Mouse (Mus musculus): ENCODE results near the gene Qrsl1. TPM values are rescaled to one million over a fixed set of nuclear protein-coding genes. Genes with fewer than 3 reads are reported as not detected.

Qrsl1 gene
- polyA plus RNA-seq, 1 experiment, result 11.6 TPM

DNA sequence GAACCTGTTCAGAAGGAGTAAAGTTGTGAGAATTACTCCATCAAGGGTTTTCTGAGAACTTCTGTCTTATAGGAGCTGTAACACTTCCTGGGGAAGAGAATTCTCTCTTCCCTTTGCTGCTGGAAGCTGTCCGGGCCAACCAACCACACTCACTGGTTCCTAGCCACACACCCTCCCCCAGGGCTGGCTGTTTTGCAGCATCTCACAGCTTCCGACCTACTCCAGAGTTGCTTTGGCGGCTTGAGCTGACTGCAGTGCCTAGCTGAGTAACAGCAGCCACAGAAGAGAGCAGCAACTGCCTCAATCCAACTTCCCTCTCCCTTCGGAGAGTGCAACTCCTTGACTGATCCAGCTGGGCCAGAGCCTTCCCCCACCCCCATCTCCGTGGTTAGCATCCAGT is 68.7 kb downstream of the Qrsl1 start:
- Histone ChIP-seq H3K4me3 (ENCODE audit: insufficient read depth, low read length) (no peak overlapping the region), H3K4me1 (ENCODE audit: control insufficient read depth, insufficient read depth, low read length) (no peaks in the 10 kb centered on the region), H3K27ac (ENCODE audit: insufficient read depth, low read length) (no peak overlapping the region)
- no peak for TF ChIP-seq POLR2A (IDR thresholded peaks at IDR 0.05; ENCODE audit: low read depth, low read length)
- TF ChIP-seq CTCF (IDR thresholded peaks at IDR 0.05; ENCODE audit: borderline replicate concordance, insufficient read depth, low read length), result no peak

DNA sequence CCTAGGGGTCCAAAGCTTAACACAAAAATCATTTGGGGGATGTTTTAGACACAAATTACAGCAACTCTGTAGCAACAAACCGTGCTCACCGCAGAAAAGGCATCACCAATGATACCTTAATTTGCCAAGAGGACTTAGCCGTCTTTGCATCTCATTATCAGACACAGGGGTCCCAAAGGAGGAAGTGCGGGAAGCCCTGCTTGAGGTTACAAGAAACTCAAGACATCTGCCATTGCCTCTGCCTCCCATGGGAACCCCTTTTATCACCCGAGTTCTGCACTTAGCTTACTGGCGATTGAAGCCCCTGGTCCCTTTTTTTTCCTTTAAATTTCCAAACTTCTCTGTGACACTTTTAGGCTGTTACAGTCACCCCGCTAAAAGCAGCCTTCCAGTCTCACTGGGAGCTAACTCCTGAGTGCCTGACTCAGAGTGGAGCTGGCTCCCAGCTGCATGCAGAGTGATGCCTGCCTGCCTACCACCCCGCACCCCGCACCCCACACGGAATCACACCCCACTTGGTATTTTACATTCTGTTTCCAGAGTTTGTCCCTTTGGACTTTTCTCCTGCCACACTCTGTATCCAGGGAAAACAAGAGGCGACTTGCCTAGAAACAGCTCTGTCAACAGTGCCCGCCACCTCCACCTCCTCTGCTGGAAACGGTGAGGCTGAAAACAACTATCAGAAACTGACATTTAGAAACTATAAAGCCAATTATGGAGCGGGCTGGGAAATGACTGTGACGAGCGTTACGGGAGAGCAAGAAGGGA is 71.1 kb downstream of the Qrsl1 start:
- no peak overlapping the region for H3K4me3 ChIP-seq (ENCODE audit: insufficient read depth, low read length)
- no peak overlapping the region for H3K27ac ChIP-seq (ENCODE audit: insufficient read depth, low read length)
- TF ChIP-seq CTCF (IDR thresholded peaks at IDR 0.05; ENCODE audit: borderline replicate concordance, insufficient read depth, low read length), result no peak
- TF ChIP-seq POLR2A (IDR thresholded peaks at IDR 0.05; ENCODE audit: low read depth, low read length), result no peak
- H3K4me1 ChIP-seq (ENCODE audit: control insufficient read depth, insufficient read depth, low read length), result no peaks in the 10 kb centered on the region

DNA sequence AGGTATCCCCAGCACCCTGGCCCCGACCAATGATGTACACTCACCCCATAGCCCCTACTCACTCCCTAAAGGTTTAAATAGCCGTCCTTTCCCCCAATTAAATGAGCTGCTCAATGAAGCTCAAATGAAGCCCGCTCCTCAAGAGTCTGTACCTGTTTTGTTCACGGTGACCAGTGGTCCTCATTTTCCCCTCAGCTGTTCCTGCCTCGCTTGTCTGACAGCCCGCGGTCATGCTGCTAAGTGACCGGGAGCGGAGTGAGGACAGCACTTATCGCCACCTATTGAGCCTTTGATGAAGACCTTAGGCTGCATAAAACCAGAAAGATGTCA is 72.9 kb downstream of the Qrsl1 start:
- TF ChIP-seq CTCF (IDR thresholded peaks at IDR 0.05; ENCODE audit: borderline replicate concordance, insufficient read depth, low read length), result no peak
- TF ChIP-seq POLR2A (IDR thresholded peaks at IDR 0.05; ENCODE audit: low read depth, low read length), result no peak
- Histone ChIP-seq H3K4me1 (ENCODE audit: control insufficient read depth, insufficient read depth, low read length) (no peaks in the 10 kb centered on the region), H3K4me3 (ENCODE audit: insufficient read depth, low read length) (no peak overlapping the region), H3K27ac (ENCODE audit: insufficient read depth, low read length) (no peak overlapping the region)

DNA sequence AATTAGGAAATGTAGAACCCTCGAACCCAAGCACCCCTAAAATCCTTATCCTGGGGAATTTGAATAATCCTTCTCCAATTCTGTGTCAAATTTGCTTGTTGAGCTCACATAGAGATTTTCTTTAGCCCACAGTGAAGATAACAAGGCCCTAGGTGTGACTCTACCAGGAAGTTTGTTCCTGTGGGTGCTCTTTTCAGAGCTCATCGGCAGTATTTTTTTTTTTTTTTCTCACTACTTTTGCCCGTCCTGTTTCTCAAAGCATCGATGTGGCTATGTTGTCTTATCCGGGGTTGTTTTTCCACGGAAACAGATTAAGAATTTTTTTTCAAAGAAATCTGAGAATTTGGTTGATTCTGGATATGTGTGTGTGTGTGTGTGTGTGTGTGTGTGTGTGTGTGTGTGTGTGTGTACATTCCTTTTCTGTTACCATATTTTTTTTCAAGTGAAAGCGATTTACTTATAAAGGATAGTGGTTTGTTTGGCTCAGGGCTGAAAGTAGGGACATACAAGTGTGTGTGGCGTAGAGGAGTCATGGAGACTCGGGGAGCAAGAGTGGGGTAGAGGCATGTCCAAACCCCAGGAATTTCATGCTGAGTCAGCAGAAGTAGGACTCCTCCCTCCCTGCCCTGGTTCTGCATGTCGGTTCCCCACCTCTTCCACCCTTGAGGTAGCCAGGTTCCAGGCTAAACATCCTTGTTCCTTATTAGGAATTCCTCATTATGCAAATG is 73.4 kb downstream of the Qrsl1 start:
- no peak overlapping the region for H3K27ac ChIP-seq (ENCODE audit: insufficient read depth, low read length)
- TF ChIP-seq CTCF (IDR thresholded peaks at IDR 0.05; ENCODE audit: borderline replicate concordance, insufficient read depth, low read length) (no peak), POLR2A (IDR thresholded peaks at IDR 0.05; ENCODE audit: low read depth, low read length) (no peak)
- no peak overlapping the region for H3K4me3 ChIP-seq (ENCODE audit: insufficient read depth, low read length)
- no peaks in the 10 kb centered on the region for H3K4me1 ChIP-seq (ENCODE audit: control insufficient read depth, insufficient read depth, low read length)

DNA sequence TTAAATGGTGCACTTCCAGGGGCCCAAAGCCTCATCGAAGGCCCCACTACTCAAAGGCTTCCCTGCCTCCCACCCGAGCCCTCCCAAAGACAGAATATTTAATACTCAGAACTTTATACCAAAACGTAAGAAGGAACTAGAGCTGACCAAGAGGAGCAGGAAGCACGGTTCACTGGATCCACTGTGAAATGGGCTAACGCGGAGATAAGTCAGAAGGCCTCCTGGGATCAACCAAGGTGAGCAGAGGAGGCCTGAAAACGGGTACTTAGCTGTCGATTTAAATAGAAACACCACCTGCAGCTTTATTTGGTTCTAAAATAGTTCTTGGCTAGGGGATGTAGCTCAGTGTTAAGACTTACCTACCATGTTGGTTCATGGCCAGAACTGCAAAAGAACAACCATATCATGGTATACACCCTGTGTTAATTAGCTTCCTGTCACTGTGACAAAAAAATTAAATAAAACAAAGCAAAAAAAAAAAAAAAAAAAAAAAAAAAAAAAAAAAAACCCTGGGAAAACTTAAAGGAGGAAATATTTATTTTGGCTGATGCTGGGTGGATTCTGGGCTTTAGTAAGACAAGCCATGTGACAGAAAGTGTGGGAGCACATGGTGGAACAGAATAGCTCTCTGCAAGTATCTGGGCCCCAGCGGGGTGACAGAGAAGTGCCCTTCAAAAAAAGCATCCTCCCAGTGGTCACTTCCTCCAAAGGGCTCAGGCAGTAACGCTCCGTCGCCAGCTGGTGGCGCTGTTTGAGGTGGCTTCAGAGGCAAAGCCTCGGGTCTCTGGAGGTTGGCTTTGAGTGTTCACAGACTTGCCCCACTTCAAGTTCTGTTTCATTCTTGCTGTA is 74.5 kb downstream of the Qrsl1 start:
- Histone ChIP-seq H3K4me1 (ENCODE audit: control insufficient read depth, insufficient read depth, low read length) (no peaks in the 10 kb centered on the region), H3K4me3 (ENCODE audit: insufficient read depth, low read length) (no peak overlapping the region), H3K27ac (ENCODE audit: insufficient read depth, low read length) (no peak overlapping the region)
- TF ChIP-seq POLR2A (IDR thresholded peaks at IDR 0.05; ENCODE audit: low read depth, low read length) (no peak), CTCF (IDR thresholded peaks at IDR 0.05; ENCODE audit: borderline replicate concordance, insufficient read depth, low read length) (no peak)

DNA sequence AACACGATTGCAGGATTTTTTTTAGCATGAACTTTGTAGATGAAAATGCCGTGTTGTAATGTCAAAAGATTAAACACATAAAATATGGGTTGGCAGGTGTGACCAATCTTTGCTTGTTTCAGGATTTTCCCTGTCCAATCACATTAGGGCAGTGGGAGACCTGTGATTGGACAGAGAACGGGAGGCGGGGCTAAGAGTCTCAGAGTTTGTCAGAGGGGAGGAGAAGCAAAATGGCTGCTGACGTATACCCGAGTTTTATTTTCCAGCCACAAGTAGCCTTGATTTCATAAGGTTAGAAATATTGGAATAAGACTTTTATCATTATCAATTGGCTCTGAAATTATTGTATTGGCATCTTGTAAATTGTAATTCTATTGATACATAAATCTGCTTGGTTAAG is 75.8 kb downstream of the Qrsl1 start:
- H3K4me1 ChIP-seq (ENCODE audit: control insufficient read depth, insufficient read depth, low read length), result no peaks in the 10 kb centered on the region
- TF ChIP-seq CTCF (IDR thresholded peaks at IDR 0.05; ENCODE audit: borderline replicate concordance, insufficient read depth, low read length) (no peak), POLR2A (IDR thresholded peaks at IDR 0.05; ENCODE audit: low read depth, low read length) (no peak)
- no peak overlapping the region for H3K27ac ChIP-seq (ENCODE audit: insufficient read depth, low read length)
- no peak overlapping the region for H3K4me3 ChIP-seq (ENCODE audit: insufficient read depth, low read length)

DNA sequence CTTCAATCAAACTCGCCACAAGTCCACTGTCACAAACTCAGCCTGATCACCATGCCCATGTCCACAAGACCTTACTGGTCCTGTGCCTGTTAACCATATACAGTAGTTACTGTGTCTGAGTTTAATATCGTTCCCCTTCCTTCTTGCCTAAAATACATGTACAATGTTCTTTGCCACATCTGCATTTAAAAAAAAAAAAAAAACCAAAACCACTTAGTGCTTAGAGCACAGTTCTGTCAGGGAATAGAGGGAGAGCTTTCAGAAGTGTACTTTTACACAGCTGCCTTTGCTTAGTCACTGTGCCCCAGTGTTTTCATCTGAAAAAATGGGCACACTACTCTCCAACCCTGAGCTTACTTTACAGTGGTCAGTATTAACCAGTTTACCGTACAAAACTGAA is 76.8 kb downstream of the Qrsl1 start:
- TF ChIP-seq CTCF (IDR thresholded peaks at IDR 0.05; ENCODE audit: borderline replicate concordance, insufficient read depth, low read length) (no peak), POLR2A (IDR thresholded peaks at IDR 0.05; ENCODE audit: low read depth, low read length) (no peak)
- no peaks in the 10 kb centered on the region for H3K4me1 ChIP-seq (ENCODE audit: control insufficient read depth, insufficient read depth, low read length)
- H3K27ac ChIP-seq (ENCODE audit: insufficient read depth, low read length), result no peak overlapping the region
- no peak overlapping the region for H3K4me3 ChIP-seq (ENCODE audit: insufficient read depth, low read length)

Other genes with a start within 250 kb of the Qrsl1 start
- 5.3 and 6.4 TPM in 2 replicates for gene Rtn4ip1, start 62 bp upstream of the Qrsl1 start, polyA plus RNA-seq (2011; ENCODE audit: insufficient read length, low read depth, missing spikeins)
- 0.48 and 0.65 TPM in 2 replicates for gene Crybg1, start 247.1 kb upstream of the Qrsl1 start, polyA plus RNA-seq (2011; ENCODE audit: insufficient read length, low read depth, missing spikeins)